Mouse (Mus musculus): ENCODE data around the gene Gm47841.

Gene Gm47841

GRCm38 (mm10) chr15:101047194-101047555 lies at the start of gene Gm47841:
Gene Gm47841 (minus strand): TSS chr15:101047397.
- no peak for DNase-seq (ENCODE audit: low spot score in 2 of 2)

GRCm38 (mm10) chr15:101095392-101095791 lies 48.2 kb upstream of the Gm47841 start:
- no peak for DNase-seq (ENCODE audit: low spot score in 2 of 2)

GRCm38 (mm10) chr15:101094979-101095378 lies 47.8 kb upstream of the Gm47841 start:
- no peak for DNase-seq (ENCODE audit: low spot score in 2 of 2)

- DNase-seq (ENCODE audit: low spot score in 2 of 2) = no peak
These were observed 46.8 kb upstream of the Gm47841 start for GRCm38 (mm10) chr15:101093988-101094387.

- DNase-seq (ENCODE audit: low spot score in 2 of 2) = peak; percentile 35 to 47
These were observed 45.8 kb upstream of the Gm47841 start for GRCm38 (mm10) chr15:101092829-101093648.

- no peak for DNase-seq (ENCODE audit: low spot score in 2 of 2)
These were observed 45.1 kb upstream of the Gm47841 start for GRCm38 (mm10) chr15:101092121-101092828.

GRCm38 (mm10) chr15:101091551-101091950 lies 44.4 kb upstream of the Gm47841 start:
- no peak for DNase-seq (ENCODE audit: low spot score in 2 of 2)

GRCm38 (mm10) chr15:101088291-101088690 lies 41.1 kb upstream of the Gm47841 start:
- DNase-seq (ENCODE audit: low spot score in 2 of 2) = no peak

GRCm38 (mm10) chr15:101086956-101087355 lies 39.8 kb upstream of the Gm47841 start:
- no peak for DNase-seq (ENCODE audit: low spot score in 2 of 2)

- no peak for DNase-seq (ENCODE audit: low spot score in 2 of 2)
These were observed 39.3 kb upstream of the Gm47841 start for GRCm38 (mm10) chr15:101086451-101086850.

GRCm38 (mm10) chr15:101084499-101084898 lies 37.3 kb upstream of the Gm47841 start:
- no peak for DNase-seq (ENCODE audit: low spot score in 2 of 2)

- DNase-seq (ENCODE audit: low spot score in 2 of 2) = no peak
These were observed 35.0 kb upstream of the Gm47841 start for GRCm38 (mm10) chr15:101082236-101082635.

GRCm38 (mm10) chr15:101081035-101081548 lies 33.9 kb upstream of the Gm47841 start:
- DNase-seq (ENCODE audit: low spot score in 2 of 2) = peak in 1 of 2 experiments; percentile 60

- DNase-seq (ENCODE audit: low spot score in 2 of 2) = no peak
These were observed 32.9 kb upstream of the Gm47841 start for GRCm38 (mm10) chr15:101080031-101080520.

- peak; percentile 92 to 93 for DNase-seq (ENCODE audit: low spot score in 2 of 2)
These were observed 31.5 kb upstream of the Gm47841 start for GRCm38 (mm10) chr15:101078731-101079156.

GRCm38 (mm10) chr15:101077813-101078730 lies 30.9 kb upstream of the Gm47841 start, which contains the start of gene Fignl2:
Gene Fignl2 (minus strand): TSS chr15:101078567.
- DNase-seq (ENCODE audit: low spot score in 2 of 2) = peak in 1 of 2 experiments; percentile 24

- no peak for DNase-seq (ENCODE audit: low spot score in 2 of 2)
These were observed 30.0 kb upstream of the Gm47841 start for GRCm38 (mm10) chr15:101077001-101077812.

- DNase-seq (ENCODE audit: low spot score in 2 of 2) = no peak
These were observed 29.1 kb upstream of the Gm47841 start for GRCm38 (mm10) chr15:101076071-101077000.

- no peak for DNase-seq (ENCODE audit: low spot score in 2 of 2)
These were observed 28.5 kb upstream of the Gm47841 start for GRCm38 (mm10) chr15:101075656-101076055.

Measured in heart, adult 9 months (tissue).